Comparison of ENCODE assay signal across 26 mouse cellular contexts in genomic region chr3:24595447-24595846, GRCm38 (mm10).
DNase-seq lines count a peak whose midpoint lies in the region; ATAC-seq and TF ChIP-seq lines count a peak whose summit lies in the region.
"Had no signal": no experiment of that assay in that cellular context is flagged by ENCODE, and none has a peak within 500 bp of the region (broad histone marks: within the 10 kb centered on the region; RNA-seq: fewer than 3 reads in every experiment).

No protein-coding gene starts in this region.

- no peak overlapping the region for H3K9ac ChIP-seq in hindbrain, embryonic 12.5 days
- H3K9ac ChIP-seq: intestine, embryonic 15.5 days; kidney, embryonic 15.5 days; limb, embryonic 12.5 days; liver, embryonic 13.5 days; midbrain, embryonic 12.5 days; neural tube, embryonic 15.5 days had no signal

- H3K27ac ChIP-seq in left cerebral cortex, adult 2 months: peak overlapping the region; percentile 22; the same call in 1 of the 2 replicates
- no peak overlapping the region for H3K27ac ChIP-seq in hindbrain, embryonic 12.5 days
- H3K27ac ChIP-seq: heart, embryonic 10.5 days; intestine, embryonic 15.5 days; kidney, embryonic 15.5 days; limb, embryonic 12.5 days; liver, embryonic 13.5 days; midbrain, embryonic 12.5 days; neural tube, embryonic 15.5 days; stomach, postnatal 0 days had no signal

- no peaks in the 10 kb centered on the region for H3K36me3 ChIP-seq in hindbrain, embryonic 12.5 days
- H3K36me3 ChIP-seq: heart, embryonic 10.5 days; intestine, embryonic 15.5 days; kidney, embryonic 15.5 days; limb, embryonic 12.5 days; liver, embryonic 13.5 days; midbrain, embryonic 12.5 days; neural tube, embryonic 15.5 days had no signal

- no peak overlapping the region for H3K4me2 ChIP-seq in hindbrain, embryonic 12.5 days (replicated peaks)
- H3K4me2 ChIP-seq: intestine, embryonic 15.5 days; kidney, embryonic 15.5 days; limb, embryonic 12.5 days; liver, embryonic 13.5 days; midbrain, embryonic 12.5 days; neural tube, embryonic 15.5 days had no signal

- TF ChIP-seq CTCF in left cerebral cortex, adult 2 months (IDR thresholded peaks at IDR 0.05): no peak

- no peaks in the 10 kb centered on the region for H3K27me3 ChIP-seq in hindbrain, embryonic 12.5 days
- H3K27me3 ChIP-seq: intestine, embryonic 15.5 days; kidney, embryonic 15.5 days; limb, embryonic 12.5 days; liver, embryonic 13.5 days; midbrain, embryonic 12.5 days; neural tube, embryonic 15.5 days had no signal

- ATAC-seq in hindbrain, embryonic 12.5 days (ENCODE audit: low FRiP score): no peak
- ATAC-seq: activated CD4-positive, CD25-positive, alpha-beta regulatory T cell, adult 4 months; forebrain, embryonic 14.5 days; hindbrain, embryonic 16.5 days; intestine, embryonic 15.5 days had no signal

- no peaks in the 10 kb centered on the region for H3K4me1 ChIP-seq in hindbrain, embryonic 12.5 days
- H3K4me1 ChIP-seq: heart, embryonic 10.5 days; intestine, embryonic 15.5 days; kidney, embryonic 15.5 days; limb, embryonic 12.5 days; liver, embryonic 13.5 days; midbrain, embryonic 12.5 days; neural tube, embryonic 15.5 days had no signal

- intact Hi-C loops in left cerebral cortex, adult 2 months (cut with DNase I): loop anchor here (2.0 kb wide), 1 partner anchor 55 kb away; no protein-coding TSS in a partner anchor

- no peak for DNase-seq in left cerebral cortex, adult 2 months (ENCODE audit: extremely low spot score in 1 of 2, low spot score in 2 of 2)
- no peak for DNase-seq in left cerebral cortex, adult 8-10 months (ENCODE audit: low spot score in 2 of 2)
- DNase-seq in cerebellum, adult 18-20 months: peak; percentile 10 to 16
- peak; percentile 30 for DNase-seq in cerebellum, adult 9-11 months
- no peak for DNase-seq in thymus, adult 18-20 months
- no peak for DNase-seq in Muller cell, postnatal 12 days (ENCODE audit: inconsistent ontology term)
- DNase-seq: adrenal gland, adult 8-10 months; embryo, embryonic 11 days; gastrocnemius, postnatal 10 days; heart, postnatal 4 days; kidney, postnatal 4 days; layer of hippocampus, adult 9-11 months; liver, embryonic 13.5 days; lung, adult 2 months; lung, postnatal 14 days had no signal

- 72% methylated on average over 2 of the region's 2 CpGs for WGBS in hindbrain, embryonic 12.5 days

- no peak overlapping the region for H3K4me3 ChIP-seq in left cerebral cortex, adult 2 months
- H3K4me3 ChIP-seq in hindbrain, embryonic 12.5 days: no peak overlapping the region
- H3K4me3 ChIP-seq: heart, embryonic 10.5 days; intestine, embryonic 15.5 days; kidney, embryonic 15.5 days; limb, embryonic 12.5 days; liver, embryonic 13.5 days; midbrain, embryonic 12.5 days; neural tube, embryonic 15.5 days had no signal

- H3K9me3 ChIP-seq in hindbrain, embryonic 12.5 days (replicated peaks): no peaks in the 10 kb centered on the region
- H3K9me3 ChIP-seq: heart, embryonic 10.5 days; intestine, embryonic 15.5 days; kidney, embryonic 15.5 days; limb, embryonic 12.5 days; liver, embryonic 13.5 days; midbrain, embryonic 12.5 days; neural tube, embryonic 15.5 days had no signal

Comparison
In these comparisons a context has a peak if more than half of its experiments do, and no peak if none do; other contexts are left out.
1. DNase-seq: peak in cerebellum, adult 18-20 months (2 of 2) and cerebellum, adult 9-11 months (single experiment); none in left cerebral cortex, adult 2 months (0 of 2), left cerebral cortex, adult 8-10 months (0 of 2), thymus, adult 18-20 months (0 of 2) and Muller cell, postnatal 12 days (single experiment).